Mouse (Mus musculus) embryonic facial prominence, embryonic 13.5 days (tissue): ENCODE results near the gene Tcaim. TPM values are rescaled to one million over a fixed set of nuclear protein-coding genes. Genes with fewer than 3 reads are reported as not detected.
"Not testable (repeated sequence)": the region's sequence is repeated elsewhere in the genome, so short reads cannot be mapped to it uniquely, and the experiment has no call there.

Source experiments
- ATAC-seq: fragments of 200-750 bp; cut with Nextera tagmentation; 2 replicates; pipeline ENCODE4 v1.8.0; 2017; ENCODE audit warnings: low read depth; ENCODE audit not compliant: insufficient number of reproducible peaks, insufficient read depth, low FRiP score, low TSS enrichment
- H3K27ac ChIP-seq: fragments of 300-500 bp; sonication (generic); 2 replicates; pipeline ENCODE4 v1.5.1; 2015; ENCODE audit warnings: moderate library complexity, mild to moderate bottlenecking, inconsistent platforms
- H3K27me3 ChIP-seq: fragments of 300-500 bp; sonication (generic); 2 replicates; pipeline ENCODE4 v1.6.1; 2015; ENCODE audit warnings: mild to moderate bottlenecking, inconsistent platforms
- H3K36me3 ChIP-seq: fragments of 300-500 bp; sonication (generic); 2 replicates; pipeline ENCODE4 v1.6.1; 2015; ENCODE audit warnings: mild to moderate bottlenecking, inconsistent platforms
- H3K4me1 ChIP-seq: fragments of 300-500 bp; sonication (generic); 2 replicates; pipeline ENCODE4 v1.6.1; 2015; ENCODE audit warnings: inconsistent platforms
- H3K4me2 ChIP-seq: fragments of 300-500 bp; sonication (generic); 2 replicates; pipeline ENCODE4 v1.6.1; 2015; ENCODE audit warnings: moderate library complexity, mild to moderate bottlenecking, inconsistent platforms
- H3K4me3 ChIP-seq: fragments of 300-500 bp; sonication (generic); 2 replicates; pipeline ENCODE4 v1.5.1; 2015; ENCODE audit warnings: mild to moderate bottlenecking, inconsistent platforms
- H3K9ac ChIP-seq: fragments of 300-500 bp; sonication (generic); 2 replicates; pipeline ENCODE4 v1.6.1; 2015; ENCODE audit warnings: mild to moderate bottlenecking, inconsistent platforms
- H3K9me3 ChIP-seq: fragments of 300-500 bp; sonication (generic); 2 replicates; pipeline ENCODE4 v1.6.1; 2016; ENCODE audit warnings: inconsistent platforms
- whole genome bisulfite sequencing: fragments of 180-500 bp; shearing (Covaris S2); methylation state at CpG from one replicate; pipeline ENCODE4 v1.1.7; 2015; ENCODE audit warnings: mixed read lengths; 5-methylcytosine and 5-hydroxymethylcytosine counted together
- polyA plus RNA-seq: library from polyadenylated mRNA; unstranded; fragments of >200 nt; fragmentation: Nextera tagmentation; extraction: Ambion mirVana; gene quantifications from 2 replicates; pipeline ENCODE4 v1.2.1, GENCODE M21; 2015

Gene Tcaim
- polyA plus RNA-seq, 1 experiment from 2014 or later, result 7.5 TPM

DNA sequence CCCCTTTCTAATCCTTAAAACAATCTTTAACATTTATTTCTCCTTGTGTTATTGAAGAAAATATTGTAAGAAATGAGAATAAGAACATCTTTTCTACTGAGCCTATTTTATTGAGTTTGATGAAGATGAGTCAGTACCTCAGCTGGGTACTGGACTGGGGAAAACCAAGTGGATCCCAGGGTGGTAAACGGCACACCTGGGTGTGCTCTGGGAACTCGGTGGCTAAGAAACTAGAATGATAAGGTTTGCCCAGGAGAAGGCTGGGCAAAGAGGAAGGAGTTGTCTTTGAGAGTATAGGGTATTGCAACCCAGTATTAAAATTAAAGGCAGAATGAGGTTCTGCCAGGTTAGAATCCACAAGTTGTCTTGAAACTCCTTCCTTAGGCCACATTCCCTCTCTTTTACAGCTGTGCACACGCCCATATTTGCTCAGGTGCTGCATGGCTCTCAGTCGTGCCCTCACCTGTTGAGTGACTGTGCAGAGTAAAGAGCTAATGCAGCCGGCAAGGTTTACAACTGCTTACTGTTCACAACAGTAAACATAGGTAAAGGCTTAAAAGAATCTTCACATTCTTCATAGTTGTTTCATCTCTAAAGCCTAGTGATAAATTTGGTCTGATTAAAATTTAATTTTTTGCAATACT lies 18.2 kb downstream of the Tcaim start:
- no peaks in the 10 kb centered on the region for H3K4me1 ChIP-seq
- no peak overlapping the region for H3K9ac ChIP-seq
- H3K27ac ChIP-seq, result no peak overlapping the region
- ATAC-seq, result no peak
- 80% methylated on average over 5 of the region's 5 CpGs for WGBS
- no peak overlapping the region for H3K4me2 ChIP-seq
- H3K4me3 ChIP-seq, result no peak overlapping the region
- no peaks in the 10 kb centered on the region for H3K27me3 ChIP-seq
- H3K9me3 ChIP-seq, result no peaks in the 10 kb centered on the region
- H3K36me3 ChIP-seq, result peaks cover 61% of the 10 kb centered on the region

DNA sequence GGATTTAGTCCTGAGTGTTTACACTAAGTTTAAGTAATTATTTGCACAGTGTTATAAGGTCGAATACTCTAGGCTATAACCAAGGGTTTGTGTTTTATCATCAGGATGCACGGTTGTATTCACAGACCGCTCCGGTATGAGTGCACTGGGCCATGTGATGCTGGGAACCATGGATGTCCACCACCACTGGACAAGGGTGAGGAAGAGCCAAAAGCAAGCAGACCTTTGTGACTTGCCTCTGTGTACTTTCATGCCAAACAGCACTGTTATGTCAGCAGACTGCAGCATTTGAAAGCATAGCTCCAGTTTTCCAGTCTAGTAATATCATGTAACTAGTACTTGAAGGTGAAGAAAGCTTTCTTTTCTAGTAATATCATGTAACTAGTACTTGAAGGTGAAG lies 21.4 kb downstream of the Tcaim start:
- ATAC-seq, result no peak
- Histone ChIP-seq H3K27me3 (no peaks in the 10 kb centered on the region), H3K9me3 (no peaks in the 10 kb centered on the region), H3K4me3 (no peak overlapping the region), H3K27ac (no peak overlapping the region), H3K36me3 (peaks cover 63% of the 10 kb centered on the region), H3K4me1 (no peaks in the 10 kb centered on the region), H3K9ac (no peak overlapping the region), H3K4me2 (no peak overlapping the region)
- WGBS, result 93% methylated on average over 4 of the region's 4 CpGs

DNA sequence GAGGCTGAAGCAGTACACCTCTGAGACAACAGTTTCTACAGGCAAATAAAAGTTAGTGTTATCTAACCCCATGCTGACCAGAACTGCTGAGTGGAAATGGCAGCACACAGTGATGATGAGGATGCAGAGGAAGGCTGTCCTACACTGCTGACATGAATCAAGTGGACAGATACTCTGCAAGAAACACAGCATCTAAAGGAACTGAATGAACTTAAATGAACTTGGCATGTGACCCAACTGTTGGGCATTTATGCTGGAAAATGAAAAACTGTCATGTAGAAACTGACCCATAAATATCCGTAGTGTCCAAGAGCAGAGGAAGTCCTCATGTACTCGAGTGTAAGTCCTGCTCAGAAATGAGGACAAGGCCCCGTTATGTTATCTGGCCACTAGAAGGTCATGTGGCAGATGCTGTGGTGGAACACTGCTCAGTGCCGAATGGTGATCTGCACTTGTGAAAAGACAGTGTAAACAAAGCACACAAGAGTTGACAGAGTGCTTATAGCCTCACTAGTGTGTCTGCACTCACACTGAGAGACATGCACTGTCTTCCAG lies 24.6 kb downstream of the Tcaim start:
- H3K4me1 ChIP-seq, result no peaks in the 10 kb centered on the region
- H3K36me3 ChIP-seq, result peaks cover 60% of the 10 kb centered on the region
- H3K4me2 ChIP-seq, result no peak overlapping the region
- no peaks in the 10 kb centered on the region for H3K27me3 ChIP-seq
- no peak overlapping the region for H3K9ac ChIP-seq
- H3K9me3 ChIP-seq, result no peaks in the 10 kb centered on the region
- H3K27ac ChIP-seq, result no peak overlapping the region
- 82% methylated on average over 4 of the region's 4 CpGs for WGBS
- no peak for ATAC-seq
- no peak overlapping the region for H3K4me3 ChIP-seq

DNA sequence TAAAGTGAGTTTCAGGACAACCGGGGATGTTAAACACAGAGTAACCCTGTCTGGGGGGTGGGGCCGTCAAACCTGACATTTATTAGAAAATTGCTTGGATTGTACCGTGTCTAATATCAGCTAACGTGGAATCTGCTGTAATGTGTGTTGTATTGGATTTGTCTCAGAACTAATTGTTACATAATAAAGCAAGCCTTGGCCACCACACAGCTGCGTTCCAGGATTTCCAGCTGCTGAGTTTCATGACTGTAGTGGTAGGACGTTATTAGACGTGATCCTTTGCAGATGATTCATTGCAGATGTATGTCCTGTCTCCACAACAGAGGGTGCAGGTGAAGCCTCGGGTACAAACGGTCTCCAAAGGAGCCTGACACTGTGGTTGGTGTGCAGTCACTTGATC lies 30.8 kb downstream of the Tcaim start:
- Histone ChIP-seq H3K27ac (peak overlapping the region; percentile 75), H3K9ac (no peak overlapping the region), H3K9me3 (no peaks in the 10 kb centered on the region), H3K4me1 (peaks cover 21% of the 10 kb centered on the region), H3K4me2 (0 out of 2 replicates have a peak overlapping the region, but pooled peaks have one; percentile 10), H3K27me3 (no peaks in the 10 kb centered on the region), H3K36me3 (peaks cover 17% of the 10 kb centered on the region), H3K4me3 (no peak overlapping the region)
- no peak for ATAC-seq
- WGBS, result 46% methylated on average over 9 of the region's 9 CpGs

DNA sequence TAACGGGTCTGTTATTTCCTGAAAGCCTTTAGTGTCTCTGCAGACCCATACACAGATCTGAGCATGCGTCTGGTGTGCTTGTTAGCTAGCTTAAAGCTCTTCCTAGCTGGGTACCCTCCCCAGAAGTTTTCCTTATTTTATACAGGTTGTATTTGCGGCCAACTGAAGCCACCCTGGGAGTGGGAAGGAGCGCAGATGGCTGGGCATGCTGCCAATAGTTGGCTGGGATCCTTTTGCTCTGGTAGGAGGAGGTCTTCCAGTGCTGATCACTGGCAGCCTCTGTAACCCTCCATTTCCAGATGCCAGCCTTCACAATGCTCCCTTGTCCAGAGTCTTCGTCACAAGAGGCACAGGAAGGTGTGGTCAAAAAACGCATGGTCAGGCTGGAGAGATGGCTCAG lies 31.5 kb downstream of the Tcaim start:
- WGBS, result 22% methylated on average over 6 of the region's 6 CpGs
- Histone ChIP-seq H3K4me1 (peaks cover 21% of the 10 kb centered on the region), H3K4me3 (no peak overlapping the region), H3K27me3 (no peaks in the 10 kb centered on the region), H3K9me3 (no peaks in the 10 kb centered on the region), H3K4me2 (peak overlapping the region; percentile 10; the same call in 1 of the 2 replicates), H3K9ac (no peak overlapping the region), H3K36me3 (peaks cover 14% of the 10 kb centered on the region), H3K27ac (peak overlapping the region; percentile 75)
- ATAC-seq, result peak; percentile 81; the same call in 1 of the 2 replicates

DNA sequence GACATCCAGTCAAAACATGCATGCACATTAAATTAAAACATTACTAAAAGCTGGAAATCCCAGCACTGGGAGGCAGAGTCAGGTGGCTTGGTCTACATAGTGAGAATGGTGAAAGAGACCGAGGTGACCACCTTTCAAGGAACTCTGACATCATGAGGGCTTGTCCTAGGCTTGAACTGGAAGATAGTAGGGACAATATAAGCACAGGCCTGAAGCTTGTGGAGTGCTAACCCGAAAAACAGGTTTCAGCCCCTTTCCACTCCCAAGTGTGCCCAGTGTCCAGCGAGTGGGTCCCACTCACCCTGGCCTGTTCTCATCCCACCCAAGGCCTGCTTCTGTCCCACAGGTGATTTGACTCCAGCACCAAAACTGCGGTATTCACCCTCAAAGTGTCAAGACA lies 31.9 kb downstream of the Tcaim start:
- H3K36me3 ChIP-seq, result peaks cover 14% of the 10 kb centered on the region
- H3K27me3 ChIP-seq, result no peaks in the 10 kb centered on the region
- peak overlapping the region; percentile 75; the same call in 1 of the 2 replicates for H3K27ac ChIP-seq
- ATAC-seq, result no peak; the same call in 1 of the 2 replicates
- H3K9ac ChIP-seq, result no peak overlapping the region
- H3K9me3 ChIP-seq, result 0 out of 2 replicates have a peak, but pooled peaks cover 3% of the 10 kb centered on the region
- H3K4me3 ChIP-seq, result no peak overlapping the region
- H3K4me2 ChIP-seq, result peak overlapping the region; percentile 10; the same call in 1 of the 2 replicates
- peaks cover 21% of the 10 kb centered on the region for H3K4me1 ChIP-seq
- 74% methylated on average over 4 of the region's 4 CpGs for WGBS

DNA sequence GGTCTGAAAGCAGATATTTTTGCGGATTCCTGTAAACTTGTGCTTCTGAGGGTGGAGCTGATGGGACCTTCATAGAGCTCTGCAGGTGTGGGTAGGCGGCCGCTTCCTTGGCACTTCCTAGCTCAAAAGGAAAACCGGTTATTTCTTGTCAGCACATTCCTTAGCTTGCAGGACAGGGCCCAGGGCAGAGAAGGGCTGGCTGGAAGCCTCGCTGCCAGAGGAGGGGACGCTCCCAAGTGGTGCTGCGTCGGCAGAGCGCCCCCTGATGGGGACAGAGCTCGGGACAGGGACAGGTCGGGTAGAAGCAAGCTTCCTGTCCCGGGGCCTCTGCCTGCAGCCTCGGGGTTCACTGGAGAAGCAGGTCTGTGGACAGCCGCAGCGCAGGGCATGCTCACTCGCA lies 32.3 kb downstream of the Tcaim start:
- H3K27ac ChIP-seq, result 0 out of 2 replicates have a peak overlapping the region, but pooled peaks have one; percentile 75
- peak; percentile 69; the same call in 1 of the 2 replicates for ATAC-seq
- WGBS, result 21% methylated on average over 16 of the region's 16 CpGs

DNA sequence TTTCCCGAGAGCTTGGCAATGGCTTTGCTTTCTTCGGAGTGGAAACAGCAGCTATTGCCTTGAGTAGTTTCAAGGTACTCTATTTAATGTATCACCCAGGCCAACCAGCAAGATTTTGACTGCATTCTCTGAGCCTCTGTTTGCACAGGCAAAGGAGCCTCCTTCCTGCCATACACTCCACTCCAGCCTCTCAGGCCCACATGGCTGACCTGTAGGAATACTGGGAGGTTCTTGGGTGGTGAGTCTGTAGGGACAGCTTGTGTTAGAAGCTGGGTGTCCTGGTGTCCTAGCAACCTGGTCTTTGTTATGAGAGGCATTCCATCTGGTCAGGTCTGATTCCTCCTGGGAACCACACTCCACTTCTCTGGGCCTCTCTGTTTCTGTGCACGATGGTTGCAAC lies 38.4 kb downstream of the Tcaim start, which contains the start of gene Gm35549:
TSS of gene Gm35549 (minus strand) at position 276 of the 400 bp plus-strand sequence.
- 82% methylated on average over 3 of the region's 3 CpGs for WGBS
- H3K4me3 ChIP-seq, result no peak within 1 kb of the TSS
- H3K27ac ChIP-seq, result no peak within 1 kb of the TSS
- no peak within 1 kb of the TSS for H3K4me2 ChIP-seq
- H3K9ac ChIP-seq, result no peak within 1 kb of the TSS
- no peak for ATAC-seq
- no peaks in the 10 kb centered on the region for H3K27me3 ChIP-seq
- H3K9me3 ChIP-seq, result peaks cover 7% of the 10 kb centered on the region; the same call in 1 of the 2 replicates
- peaks cover 5% of the 10 kb centered on the region for H3K36me3 ChIP-seq
- 0 out of 2 replicates have a peak, but pooled peaks cover 3% of the 10 kb centered on the region for H3K4me1 ChIP-seq

More for the DNA sequence above, 32.3 kb downstream of the Tcaim start:
- Histone ChIP-seq H3K9me3 (0 out of 2 replicates have a peak, but pooled peaks cover 3% of the 10 kb centered on the region), H3K9ac (0 out of 2 replicates have a peak overlapping the region, but pooled peaks have one; percentile 40), H3K4me1 (peaks cover 21% of the 10 kb centered on the region), H3K27me3 (no peaks in the 10 kb centered on the region), H3K36me3 (peaks cover 14% of the 10 kb centered on the region), H3K4me2 (peak overlapping the region; percentile 34), H3K4me3 (no peak overlapping the region)

DNA sequence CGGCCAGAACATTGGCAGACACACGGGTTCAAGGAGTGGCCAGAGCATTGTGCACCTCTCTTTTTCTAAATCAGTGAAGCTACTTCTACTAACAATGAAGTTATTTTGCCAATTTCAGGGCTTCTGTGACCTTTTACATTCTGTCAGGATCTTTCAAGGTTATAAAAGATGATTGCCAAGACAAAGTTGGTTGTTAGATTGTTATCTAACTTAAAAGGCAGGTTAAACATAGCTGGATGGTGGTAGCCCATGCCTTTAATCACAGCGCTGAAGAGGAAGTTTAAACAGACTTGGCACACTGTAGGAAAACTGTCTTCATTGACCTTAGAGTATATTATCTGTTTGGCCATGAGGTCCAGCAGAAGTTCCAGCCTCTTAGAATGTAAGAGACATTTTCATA lies 40.3 kb downstream of the Tcaim start:
- H3K4me2 ChIP-seq, result no peak overlapping the region
- 88% methylated on average over 3 of the region's 3 CpGs for WGBS
- no peak overlapping the region for H3K4me3 ChIP-seq

DNA sequence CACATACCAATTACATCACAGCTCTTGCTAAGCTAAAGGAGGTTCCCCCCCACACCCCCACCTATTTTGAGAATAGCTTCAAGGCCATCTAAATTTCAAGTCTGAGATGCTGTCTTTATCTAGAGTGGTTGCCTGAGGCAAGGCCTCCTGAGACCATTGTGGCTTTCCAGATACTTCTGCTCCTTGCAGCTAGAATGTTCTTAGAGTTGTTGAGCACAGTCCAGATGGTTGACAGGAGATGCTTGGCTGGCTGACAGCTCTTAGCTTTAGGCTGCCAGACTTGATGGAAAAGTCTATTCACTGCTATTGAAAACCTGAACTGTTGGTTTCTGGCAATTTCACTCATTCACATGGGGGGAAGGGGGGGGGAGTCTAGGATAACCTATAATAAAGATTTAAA lies 40.8 kb downstream of the Tcaim start:
- no peak for ATAC-seq

More for the DNA sequence above, 40.3 kb downstream of the Tcaim start:
- Histone ChIP-seq H3K27ac (no peak overlapping the region), H3K27me3 (no peaks in the 10 kb centered on the region), H3K9ac (no peak overlapping the region), H3K36me3 (peaks cover 23% of the 10 kb centered on the region), H3K9me3 (peaks cover 10% of the 10 kb centered on the region; the same call in 1 of the 2 replicates), H3K4me1 (0 out of 2 replicates have a peak, but pooled peaks cover 3% of the 10 kb centered on the region)
- no peak for ATAC-seq

DNA sequence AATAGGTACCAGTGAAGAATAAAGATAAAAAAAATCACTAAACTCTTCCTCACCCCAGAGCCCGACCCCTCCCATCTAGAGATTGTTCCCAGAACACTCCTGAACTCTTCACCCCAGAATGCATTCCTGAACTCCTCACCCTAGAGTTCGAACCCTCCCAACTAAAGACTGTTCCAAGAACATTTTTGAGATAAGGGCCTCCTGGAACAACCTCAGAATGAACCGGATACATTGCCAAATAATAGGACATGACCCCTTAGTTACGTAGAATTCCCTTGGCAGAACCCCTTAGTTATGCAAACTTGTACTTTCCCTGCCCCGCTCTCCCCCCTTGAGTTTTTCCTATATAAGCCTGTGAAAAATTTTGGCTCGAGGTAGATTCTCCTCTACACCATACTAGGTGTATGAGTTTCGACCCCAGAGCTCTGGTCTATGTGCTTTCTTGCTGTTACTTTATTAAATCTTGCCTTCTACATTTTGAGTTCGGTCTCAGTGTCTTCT lies 42.5 kb downstream of the Tcaim start:
- H3K4me2 ChIP-seq, H3K27ac ChIP-seq, ATAC-seq, H3K4me3 ChIP-seq, H3K9ac ChIP-seq, H3K9me3 ChIP-seq, H3K4me1 ChIP-seq, H3K27me3 ChIP-seq: not testable (repeated sequence)
- WGBS, result 92% methylated on average over 7 of the region's 8 CpGs
- peaks cover 46% of the 10 kb centered on the region for H3K36me3 ChIP-seq

More for the DNA sequence above, 40.8 kb downstream of the Tcaim start:
- H3K4me2 ChIP-seq, result no peak overlapping the region
- H3K27me3 ChIP-seq, result no peaks in the 10 kb centered on the region
- H3K9me3 ChIP-seq, result peaks cover 10% of the 10 kb centered on the region; the same call in 1 of the 2 replicates
- no peak overlapping the region for H3K4me3 ChIP-seq
- H3K27ac ChIP-seq, result no peak overlapping the region
- H3K36me3 ChIP-seq, result peaks cover 28% of the 10 kb centered on the region
- H3K9ac ChIP-seq, result no peak overlapping the region
- 0 out of 2 replicates have a peak, but pooled peaks cover 3% of the 10 kb centered on the region for H3K4me1 ChIP-seq
